Mouse (Mus musculus) embryonic facial prominence, embryonic 14.5 days (tissue): ENCODE data around the gene Cdc5l. TPM values are rescaled to one million over a fixed set of nuclear protein-coding genes. Genes with fewer than 3 reads are reported as not detected.

Source experiments
- ATAC-seq: fragments of 200-750 bp; cut with Nextera tagmentation; 2 replicates; pipeline ENCODE4 v1.8.0; 2017; ENCODE audit warnings: low read depth, moderate number of reproducible peaks, moderate TSS enrichment
- DNase-seq: peaks from one replicate; pipeline ENCODE4 v3.0.0-alpha.2; 2015; ENCODE audit warnings: low spot score
- H3K27ac ChIP-seq: fragments of 300-500 bp; sonication (generic); replicated peaks from 2 replicates; pipeline ENCODE4 v1.5.1; 2014; ENCODE audit warnings: low read depth, mild to moderate bottlenecking, low read length, moderate library complexity
- H3K27me3 ChIP-seq: fragments of 300-500 bp; sonication (generic); replicated peaks from 2 replicates; pipeline ENCODE4 v1.6.1; 2014; ENCODE audit warnings: low read length; ENCODE audit not compliant: control insufficient read depth, insufficient read depth
- H3K36me3 ChIP-seq: fragments of 300-500 bp; sonication (generic); 2 replicates; pipeline ENCODE4 v1.6.1; 2014; ENCODE audit warnings: low read length, mixed read lengths; ENCODE audit not compliant: control insufficient read depth, insufficient read depth
- H3K4me1 ChIP-seq: fragments of 300-500 bp; sonication (generic); 2 replicates; pipeline ENCODE4 v1.6.1; 2014; ENCODE audit warnings: antibody characterized with exemption, low read length; ENCODE audit not compliant: control insufficient read depth, insufficient read depth
- H3K4me2 ChIP-seq: fragments of 300-500 bp; sonication (generic); 2 replicates; pipeline ENCODE4 v1.6.1; 2014; ENCODE audit warnings: low read depth, mild to moderate bottlenecking, low read length, moderate library complexity, mixed read lengths
- H3K4me3 ChIP-seq: fragments of 300-500 bp; sonication (generic); 2 replicates; pipeline ENCODE4 v1.5.1; 2014; ENCODE audit warnings: low read depth, mild to moderate bottlenecking, low read length
- H3K9ac ChIP-seq: fragments of 300-500 bp; sonication (generic); 2 replicates; pipeline ENCODE4 v1.6.1; 2014; ENCODE audit warnings: low read depth, mild to moderate bottlenecking, low read length, moderate library complexity, mixed read lengths
- H3K9me3 ChIP-seq: fragments of 300-500 bp; sonication (generic); 2 replicates; pipeline ENCODE4 v1.6.1; 2016; ENCODE audit warnings: low read length; ENCODE audit not compliant: control insufficient read depth
- WGBS: fragments of 180-500 bp; shearing (Covaris S2); extraction: QIAGEN DNeasy Blood & Tissue Kit; methylation state at CpG from one replicate; pipeline ENCODE4 v1.1.7; 2014; 5-methylcytosine and 5-hydroxymethylcytosine counted together
- polyA plus RNA-seq: library from polyadenylated mRNA; unstranded; fragments of >200 nt; fragmentation: Nextera tagmentation; extraction: Ambion mirVana; gene quantifications from 2 replicates; pipeline ENCODE4 v1.2.1, GENCODE M21; 2014

Cdc5l gene
- polyA plus RNA-seq, 1 experiment from 2014 or later: 60.1 TPM

GRCm38 (mm10) chr17:45370535-45370934 lies 63.0 kb downstream of the Cdc5l start:
- 0 out of 2 replicates have a peak, but pooled peaks cover 9% of the 10 kb centered on the region for H3K27me3 ChIP-seq
- DNase-seq (no peak), ATAC-seq (no peak)
- WGBS: 61% methylated on average over 3 of the region's 5 CpGs
- no peak overlapping the region for H3K9ac ChIP-seq
- no peak overlapping the region for H3K4me2 ChIP-seq
- no peaks in the 10 kb centered on the region for H3K9me3 ChIP-seq
- H3K4me1 ChIP-seq: 0 out of 2 replicates have a peak, but pooled peaks cover 3% of the 10 kb centered on the region
- H3K36me3 ChIP-seq: no peaks in the 10 kb centered on the region
- no peak overlapping the region for H3K27ac ChIP-seq
- H3K4me3 ChIP-seq: no peak overlapping the region

GRCm38 (mm10) chr17:45364871-45365270 lies 68.7 kb downstream of the Cdc5l start:
- Histone ChIP-seq H3K27me3 (0 out of 2 replicates have a peak, but pooled peaks cover 6% of the 10 kb centered on the region), H3K4me3 (no peak overlapping the region), H3K4me1 (no peaks in the 10 kb centered on the region), H3K4me2 (no peak overlapping the region), H3K9ac (no peak overlapping the region), H3K27ac (no peak overlapping the region), H3K36me3 (no peaks in the 10 kb centered on the region), H3K9me3 (no peaks in the 10 kb centered on the region)
- ATAC-seq (no peak), DNase-seq (no peak)
- WGBS: 75% methylated on average over 7 of the region's 7 CpGs

DNA sequence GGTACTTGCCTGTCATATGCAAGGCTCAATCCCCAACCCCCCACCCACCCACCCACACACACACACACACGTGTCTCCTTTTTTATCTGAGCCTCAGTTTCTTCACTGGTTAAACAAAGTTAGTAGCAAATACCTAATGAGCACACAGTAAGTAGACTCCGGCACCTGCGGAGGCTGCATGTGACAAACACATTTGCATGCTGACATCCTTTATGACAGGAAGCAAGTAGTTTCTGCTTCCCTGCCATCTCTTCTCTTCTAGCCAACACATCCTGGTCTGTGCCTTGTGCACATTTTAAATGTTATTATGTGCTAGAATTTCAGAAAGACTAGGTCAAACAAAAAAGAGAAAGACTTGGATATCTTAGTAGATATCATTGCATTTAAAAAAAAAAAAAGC lies 72.6 kb downstream of the Cdc5l start:
- 0 out of 2 replicates have a peak, but pooled peaks cover 4% of the 10 kb centered on the region for H3K27me3 ChIP-seq
- DNase-seq (no peak), ATAC-seq (no peak)
- no peak overlapping the region for H3K4me3 ChIP-seq
- no peaks in the 10 kb centered on the region for H3K36me3 ChIP-seq
- H3K27ac ChIP-seq: no peak overlapping the region
- no peaks in the 10 kb centered on the region for H3K9me3 ChIP-seq
- WGBS: 90% methylated on average over 3 of the region's 3 CpGs
- H3K4me2 ChIP-seq: no peak overlapping the region
- no peak overlapping the region for H3K9ac ChIP-seq
- H3K4me1 ChIP-seq: no peaks in the 10 kb centered on the region

- Histone ChIP-seq H3K27ac (no peak overlapping the region), H3K9ac (no peak overlapping the region), H3K36me3 (no peaks in the 10 kb centered on the region), H3K4me1 (no peaks in the 10 kb centered on the region), H3K9me3 (no peaks in the 10 kb centered on the region), H3K4me2 (no peak overlapping the region), H3K27me3 (0 out of 2 replicates have a peak, but pooled peaks cover 4% of the 10 kb centered on the region), H3K4me3 (no peak overlapping the region)
- DNase-seq (peak; percentile 70), ATAC-seq (no peak)
- WGBS: 50% methylated on average over 5 of the region's 5 CpGs
Observed at GRCm38 (mm10) chr17:45359443-45359842, 74.1 kb downstream of the Cdc5l start.

DNA sequence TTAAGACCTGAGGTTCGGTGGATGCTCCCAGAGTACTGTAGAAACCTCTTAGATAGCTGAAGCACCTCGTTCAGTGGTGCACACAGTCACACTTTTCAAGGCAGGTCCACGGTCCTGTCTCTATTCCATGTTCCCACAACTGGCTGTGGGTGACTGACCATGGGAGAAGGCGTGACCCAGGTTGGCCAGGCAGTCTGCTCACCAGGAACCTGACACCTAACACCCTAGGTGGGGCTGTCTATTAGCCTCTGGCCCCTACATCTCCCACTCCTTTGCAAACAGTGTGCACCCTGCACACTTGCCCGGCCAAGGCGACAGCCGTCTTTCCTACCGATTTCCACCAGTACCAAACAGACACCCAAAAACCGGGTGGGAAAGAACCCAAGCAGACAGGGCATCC lies 77.1 kb downstream of the Cdc5l start:
- 82% methylated on average over 9 of the region's 9 CpGs for WGBS
- no peaks in the 10 kb centered on the region for H3K36me3 ChIP-seq
- no peak for DNase-seq
- no peak overlapping the region for H3K27ac ChIP-seq
- H3K9ac ChIP-seq: no peak overlapping the region
- H3K27me3 ChIP-seq: 0 out of 2 replicates have a peak, but pooled peaks cover 4% of the 10 kb centered on the region
- no peaks in the 10 kb centered on the region for H3K4me1 ChIP-seq
- no peak overlapping the region for H3K4me3 ChIP-seq
- H3K4me2 ChIP-seq: no peak overlapping the region
- no peaks in the 10 kb centered on the region for H3K9me3 ChIP-seq
- no peak for ATAC-seq

DNA sequence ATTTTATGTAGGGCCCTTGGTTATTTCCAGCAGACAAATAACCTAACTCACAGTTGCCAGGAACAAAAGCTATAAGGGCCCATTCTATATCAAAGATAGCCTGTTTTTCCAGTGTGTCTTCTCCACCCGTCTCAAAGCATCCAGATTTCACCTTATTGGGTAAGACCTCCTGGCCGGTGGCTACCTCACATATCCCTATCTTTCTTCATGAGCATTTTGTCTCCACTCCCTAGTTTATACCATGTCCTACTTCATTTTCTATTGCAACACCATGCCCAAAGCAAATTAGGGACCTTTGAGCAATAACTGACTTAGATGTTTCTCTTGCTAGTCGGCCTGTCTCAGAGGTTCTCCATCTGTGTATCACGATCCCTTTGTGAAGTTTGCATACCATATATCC lies 85.6 kb downstream of the Cdc5l start:
- DNase-seq: no peak
- ATAC-seq: no peak
- Histone ChIP-seq H3K27me3 (no peaks in the 10 kb centered on the region), H3K4me3 (no peak overlapping the region), H3K27ac (no peak overlapping the region), H3K4me1 (no peaks in the 10 kb centered on the region), H3K4me2 (no peak overlapping the region), H3K9me3 (peaks cover 15% of the 10 kb centered on the region), H3K36me3 (no peaks in the 10 kb centered on the region), H3K9ac (no peak overlapping the region)
- 89% methylated on average over 4 of the region's 4 CpGs for WGBS

Other genes with a start within 250 kb of the Cdc5l start
- gene Spats1, start 41.7 kb upstream of the Cdc5l start, polyA plus RNA-seq: 0.46 and 0.95 TPM in 2 replicates
- 12.5 and 14.5 TPM in 2 replicates for gene Aars2, start 73.1 kb upstream of the Cdc5l start, polyA plus RNA-seq
- 0.93 and 2.7 TPM in 2 replicates for gene Tcte1, start 89.7 kb upstream of the Cdc5l start, polyA plus RNA-seq
- 1.7 and 2.8 TPM in 2 replicates for gene Tmem151b, start 115.9 kb upstream of the Cdc5l start, polyA plus RNA-seq
- gene Nfkbie, start 122.0 kb upstream of the Cdc5l start, polyA plus RNA-seq: 4.3 and 4.7 TPM in 2 replicates
- 139 and 143 TPM in 2 replicates for gene Slc35b2, start 130.1 kb upstream of the Cdc5l start, polyA plus RNA-seq
- 1,431 and 1,467 TPM in 2 replicates for gene Hsp90ab1, start 139.5 kb upstream of the Cdc5l start, polyA plus RNA-seq
- gene Slc29a1, start 165.9 kb upstream of the Cdc5l start, polyA plus RNA-seq: 96.5 and 110 TPM in 2 replicates
- gene Mymx, start 168.4 kb upstream of the Cdc5l start, polyA plus RNA-seq: 52.1 and 52.5 TPM in 2 replicates
- gene Capn11, start 225.6 kb upstream of the Cdc5l start, polyA plus RNA-seq: 0.83 TPM in 1 of 2 replicates, not detected in the other